Mouse (Mus musculus) embryonic fibroblast, embryonic 13.5 days (primary cell): ENCODE data around the gene Extl1.

Experiments
- CTCF ChIP-seq: IDR thresholded peaks from 2 replicates; pipeline ENCODE4 v1.5.1; 2011; ENCODE audit warnings: mild to moderate bottlenecking, control low read depth, low read length, moderate library complexity, borderline replicate concordance; ENCODE audit not compliant: insufficient read depth
- POLR2A ChIP-seq: IDR thresholded peaks from 2 replicates; pipeline ENCODE4 v1.6.1; 2011; ENCODE audit warnings: low read depth, mild to moderate bottlenecking, control low read depth, low read length, moderate library complexity

DNA sequence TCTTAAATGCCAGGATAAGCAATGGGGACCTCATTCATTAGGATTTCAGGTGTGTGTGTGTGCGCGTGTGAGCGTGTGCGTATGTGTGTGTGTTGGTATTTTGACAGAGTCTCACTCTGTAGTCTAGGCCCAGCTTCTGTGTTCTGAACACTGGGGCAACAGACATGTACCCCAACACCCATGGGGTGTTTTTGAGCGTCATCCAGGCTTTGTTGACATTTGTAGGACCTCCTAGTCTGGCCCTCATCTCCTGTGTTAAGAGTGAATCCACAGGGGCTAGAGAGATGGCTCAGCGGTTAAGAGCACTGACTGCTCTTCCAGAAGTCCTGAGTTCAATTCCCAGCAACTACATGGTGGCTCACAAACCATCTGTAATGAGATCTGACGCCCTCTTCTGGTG, 11.5 kb upstream of the Extl1 start:
- TF ChIP-seq CTCF (no peak), POLR2A (no peak)
